ENCODE assay signal across 16 mouse cellular contexts in the genomic region with DNA sequence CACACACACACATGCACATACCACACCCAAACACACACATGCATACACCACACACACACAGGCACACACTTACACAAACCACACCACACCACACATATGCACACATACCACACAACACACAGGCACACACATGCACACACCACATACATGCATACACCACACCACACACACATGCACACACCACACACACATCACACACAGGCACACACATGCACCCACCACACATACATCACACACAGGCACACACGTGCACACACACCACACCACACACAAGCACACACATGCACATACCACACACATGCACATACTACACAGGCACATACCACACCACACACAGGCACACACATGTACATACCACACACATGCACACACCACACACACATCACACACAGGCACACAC.
"Had no signal": no experiment of that assay in that cellular context is flagged by ENCODE, and none has a peak within 500 bp of the region (broad histone marks: within the 10 kb centered on the region; RNA-seq: fewer than 3 reads in every experiment).

No protein-coding gene starts in this region.

- DNase-seq: kidney, adult 8-10 months; kidney, postnatal 25 days; lung, adult 2 months; lung, postnatal 36 days; right cerebral cortex, adult 18-20 months; right cerebral cortex, postnatal 25 days; thymus, adult 18-20 months; thymus, postnatal 14 days had no signal

- H3K9ac ChIP-seq: limb, embryonic 13.5 days; liver, embryonic 15.5 days; midbrain, embryonic 12.5 days had no signal

- H3K27ac ChIP-seq: left cerebral cortex, adult 2 months; limb, embryonic 13.5 days; liver, embryonic 15.5 days; midbrain, embryonic 12.5 days had no signal

- H3K4me3 ChIP-seq: left cerebral cortex, adult 2 months; limb, embryonic 13.5 days; liver, embryonic 15.5 days; midbrain, embryonic 12.5 days had no signal

- H3K27me3 ChIP-seq: limb, embryonic 13.5 days; liver, embryonic 15.5 days; midbrain, embryonic 12.5 days had no signal

- ATAC-seq: intestine, postnatal 0 days; lung, postnatal 0 days; midbrain, embryonic 16.5 days had no signal

- H3K4me2 ChIP-seq: limb, embryonic 13.5 days; liver, embryonic 11.5 days; liver, embryonic 15.5 days; midbrain, embryonic 12.5 days had no signal

- H3K9me3 ChIP-seq: limb, embryonic 13.5 days; liver, embryonic 15.5 days; midbrain, embryonic 12.5 days had no signal

- H3K36me3 ChIP-seq: limb, embryonic 13.5 days; liver, embryonic 15.5 days; midbrain, embryonic 12.5 days had no signal

- H3K4me1 ChIP-seq: limb, embryonic 13.5 days; liver, embryonic 15.5 days; midbrain, embryonic 12.5 days had no signal
